Mouse (Mus musculus) E14TG2a.4 (cell line): Measurements from ENCODE around the gene Exoc6b.

Experiments used
- H3K27me3 ChIP-seq: 2 replicates; pipeline ENCODE4 v1.6.1; 2014; ENCODE audit warnings: low read length, control low read depth; ENCODE audit not compliant: insufficient read depth
- H3K36me3 ChIP-seq: 2 replicates; pipeline ENCODE4 v1.6.1; 2014; ENCODE audit warnings: low read length, control low read depth; ENCODE audit not compliant: insufficient read depth
- H3K4me1 ChIP-seq: replicated peaks from 2 replicates; pipeline ENCODE4 v1.6.1; 2014; ENCODE audit warnings: low read depth, low read length, control low read depth
- H3K4me3 ChIP-seq: replicated peaks from 2 replicates; pipeline ENCODE4 v1.5.1; 2014; ENCODE audit warnings: mild to moderate bottlenecking, low read length
- H3K9me3 ChIP-seq: 2 replicates; pipeline ENCODE4 v1.6.1; 2014; ENCODE audit warnings: low read length, control low read depth
- CTCF ChIP-seq: conservative IDR thresholded peaks from 2 replicates; pipeline ENCODE4 v1.5.1; 2014; ENCODE audit warnings: low read length
- NANOG ChIP-seq: IDR thresholded peaks from 2 replicates; pipeline ENCODE4 v1.6.1; 2014; ENCODE audit warnings: borderline replicate concordance, low read length, mixed read lengths
- POU5F1 ChIP-seq: IDR thresholded peaks from 2 replicates; pipeline ENCODE4 v1.6.1; 2014; ENCODE audit warnings: low read length, borderline replicate concordance

Exoc6b gene

DNA sequence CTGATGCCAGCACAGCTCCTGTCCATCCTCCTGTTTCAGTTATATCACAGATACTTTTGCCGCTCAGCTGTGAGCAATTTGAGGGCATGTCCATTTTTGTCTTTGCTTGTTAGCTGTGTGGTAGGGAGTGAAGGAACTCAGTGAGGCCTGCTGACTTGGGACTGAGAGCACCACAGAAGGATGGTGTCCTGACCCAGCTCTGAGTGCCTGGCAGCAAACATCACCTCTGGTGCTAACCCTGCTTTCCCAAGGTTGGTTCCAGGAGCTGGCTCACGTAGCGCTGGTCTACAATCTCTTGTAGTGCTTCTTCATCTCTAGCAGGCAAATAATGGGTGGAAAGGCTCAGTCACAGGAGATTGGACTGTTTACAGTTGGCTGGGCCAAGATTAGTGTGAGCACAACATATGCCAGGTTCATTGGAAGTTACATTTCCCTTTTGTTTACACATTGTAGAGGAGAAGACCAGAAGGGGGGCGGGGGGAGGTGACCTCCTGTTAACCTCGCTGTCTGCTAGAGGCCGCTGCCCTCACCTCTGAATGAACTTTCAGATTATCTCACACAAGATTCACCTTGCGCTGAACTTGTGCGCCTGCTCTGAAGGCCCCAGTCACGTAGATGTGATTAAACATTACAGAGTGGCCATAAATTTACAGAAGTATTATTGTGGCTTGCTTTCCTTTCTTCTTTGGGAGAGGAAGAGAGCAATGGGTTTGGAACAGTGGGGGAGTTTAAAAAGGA is 428.8 kb downstream of the Exoc6b start:
- no peak for TF ChIP-seq NANOG
- Histone ChIP-seq H3K36me3 (no peaks in the 10 kb centered on the region), H3K4me1 (peaks cover 6% of the 10 kb centered on the region), H3K9me3 (no peaks in the 10 kb centered on the region), H3K27me3 (no peaks in the 10 kb centered on the region), H3K4me3 (no peak overlapping the region)

DNA sequence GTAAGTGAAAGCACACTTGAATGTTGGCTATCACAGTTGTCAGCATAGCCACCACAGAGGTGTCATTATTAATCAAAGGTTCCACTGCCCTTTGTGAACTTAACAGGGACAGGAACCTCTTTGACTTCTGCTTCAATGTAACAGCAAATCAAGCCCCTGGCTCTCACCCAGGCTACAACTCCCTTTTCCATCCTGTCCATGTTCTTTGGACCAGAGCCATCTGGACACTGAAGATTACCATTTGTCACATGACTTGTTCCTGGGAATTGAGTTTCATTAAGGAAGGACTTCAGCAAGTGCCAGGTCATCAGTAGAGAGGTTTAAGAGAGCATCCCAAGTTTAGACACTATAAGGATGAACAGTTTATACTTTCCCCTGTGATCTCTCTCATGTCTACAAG is 431.1 kb downstream of the Exoc6b start:
- no peaks in the 10 kb centered on the region for H3K9me3 ChIP-seq
- no peaks in the 10 kb centered on the region for H3K36me3 ChIP-seq
- no peak for TF ChIP-seq CTCF
- TF ChIP-seq POU5F1 = no peak
- no peak for TF ChIP-seq NANOG
- no peaks in the 10 kb centered on the region for H3K27me3 ChIP-seq
- H3K4me3 ChIP-seq = no peak overlapping the region
- H3K4me1 ChIP-seq = peaks cover 6% of the 10 kb centered on the region

- no peak overlapping the region for H3K4me3 ChIP-seq
- no peaks in the 10 kb centered on the region for H3K27me3 ChIP-seq
- H3K4me1 ChIP-seq = no peaks in the 10 kb centered on the region
- no peak for TF ChIP-seq POU5F1
- no peak for TF ChIP-seq NANOG
- no peak for TF ChIP-seq CTCF
- H3K36me3 ChIP-seq = no peaks in the 10 kb centered on the region
- H3K9me3 ChIP-seq = no peaks in the 10 kb centered on the region
Measured at GRCm38 (mm10) chr6:84631588-84631987, 437.7 kb downstream of the Exoc6b start.

- H3K4me3 ChIP-seq = no peak overlapping the region
- TF ChIP-seq CTCF (no peak), POU5F1 (no peak), NANOG (no peak)
- H3K36me3 ChIP-seq = no peaks in the 10 kb centered on the region
- H3K9me3 ChIP-seq = no peaks in the 10 kb centered on the region
- H3K27me3 ChIP-seq = no peaks in the 10 kb centered on the region
- no peaks in the 10 kb centered on the region for H3K4me1 ChIP-seq
Measured at GRCm38 (mm10) chr6:84630276-84630675, 439.0 kb downstream of the Exoc6b start.

GRCm38 (mm10) chr6:84628831-84629230 is 440.5 kb downstream of the Exoc6b start:
- H3K9me3 ChIP-seq = no peaks in the 10 kb centered on the region
- no peaks in the 10 kb centered on the region for H3K27me3 ChIP-seq
- no peak overlapping the region for H3K4me3 ChIP-seq
- H3K4me1 ChIP-seq = no peaks in the 10 kb centered on the region
- no peaks in the 10 kb centered on the region for H3K36me3 ChIP-seq
- TF ChIP-seq NANOG (no peak), CTCF (no peak), POU5F1 (no peak)

GRCm38 (mm10) chr6:84626398-84626797 is 442.9 kb downstream of the Exoc6b start:
- H3K36me3 ChIP-seq = no peaks in the 10 kb centered on the region
- H3K4me3 ChIP-seq = no peak overlapping the region
- TF ChIP-seq NANOG (no peak), POU5F1 (no peak), CTCF (no peak)
- H3K27me3 ChIP-seq = no peaks in the 10 kb centered on the region
- no peaks in the 10 kb centered on the region for H3K9me3 ChIP-seq
- no peaks in the 10 kb centered on the region for H3K4me1 ChIP-seq

DNA sequence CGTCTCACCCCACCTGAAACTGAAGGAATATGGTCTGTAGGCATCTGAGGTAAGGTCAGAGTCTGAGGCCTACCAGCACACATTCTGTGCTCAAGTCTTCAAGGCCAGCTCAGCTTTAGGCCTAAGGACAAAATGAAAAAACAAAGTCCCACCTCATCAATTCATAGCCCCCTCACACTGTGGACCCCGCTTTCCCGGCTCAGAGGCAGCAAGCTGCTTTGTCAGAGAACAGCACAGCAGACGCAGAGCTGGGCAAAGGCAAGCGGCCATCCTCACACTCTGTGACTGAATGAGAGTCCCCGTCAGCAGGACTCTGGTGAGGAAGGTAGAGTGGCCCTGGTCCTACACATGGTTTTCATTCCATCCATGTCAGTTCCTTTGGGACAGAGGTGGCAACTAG is 450.1 kb downstream of the Exoc6b start:
- Histone ChIP-seq H3K4me1 (peaks cover 10% of the 10 kb centered on the region), H3K4me3 (no peak overlapping the region), H3K36me3 (peaks cover 24% of the 10 kb centered on the region), H3K9me3 (no peaks in the 10 kb centered on the region), H3K27me3 (no peaks in the 10 kb centered on the region)
- no peak for TF ChIP-seq CTCF
- TF ChIP-seq NANOG = no peak
- TF ChIP-seq POU5F1 = no peak

GRCm38 (mm10) chr6:84617051-84617450 is 452.3 kb downstream of the Exoc6b start:
- Histone ChIP-seq H3K9me3 (no peaks in the 10 kb centered on the region), H3K4me3 (no peak overlapping the region), H3K36me3 (peaks cover 24% of the 10 kb centered on the region), H3K4me1 (peaks cover 10% of the 10 kb centered on the region), H3K27me3 (no peaks in the 10 kb centered on the region)
- TF ChIP-seq POU5F1 = no peak
- TF ChIP-seq CTCF = no peak
- TF ChIP-seq NANOG = no peak

DNA sequence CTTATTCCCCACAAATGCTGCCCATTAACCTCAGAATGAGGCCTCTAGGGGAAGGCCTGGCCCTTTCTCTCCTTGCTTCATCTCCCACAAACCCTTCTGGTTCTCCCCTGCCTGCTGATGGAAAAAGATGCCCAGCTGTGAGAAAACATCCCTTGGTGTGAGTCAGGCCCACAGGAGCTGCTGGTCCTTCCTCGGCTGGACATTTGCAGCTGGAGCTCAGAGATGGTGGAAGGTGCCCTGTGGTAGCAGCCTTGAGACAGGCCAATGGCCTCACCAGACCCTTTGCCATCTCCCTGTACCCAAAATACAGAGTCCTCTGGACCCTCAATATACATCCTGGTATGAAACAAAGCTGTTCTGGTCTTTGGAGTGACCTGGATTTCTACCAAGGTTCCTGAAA is 452.7 kb downstream of the Exoc6b start:
- no peak for TF ChIP-seq CTCF
- TF ChIP-seq NANOG = no peak
- H3K4me3 ChIP-seq = no peak overlapping the region
- no peaks in the 10 kb centered on the region for H3K9me3 ChIP-seq
- peaks cover 24% of the 10 kb centered on the region for H3K36me3 ChIP-seq
- no peaks in the 10 kb centered on the region for H3K27me3 ChIP-seq
- peaks cover 10% of the 10 kb centered on the region for H3K4me1 ChIP-seq
